Mouse (Mus musculus): ENCODE measurements around the gene Rprd1b.

- TF ChIP-seq CTCF (IDR thresholded peaks at IDR 0.05; ENCODE audit: control insufficient read depth, insufficient read depth, insufficient read length), result no peak
- no peak for TF ChIP-seq FOSL1 (IDR thresholded peaks at IDR 0.05; ENCODE audit: insufficient read depth, low read length, poor library complexity, severe bottlenecking)
- TF ChIP-seq USF1 (IDR thresholded peaks at IDR 0.05; ENCODE audit: low read depth), result no peak
- no peak for TF ChIP-seq MYOG (IDR thresholded peaks at IDR 0.05; ENCODE audit: control insufficient read depth, extremely low read depth, insufficient read length)
- no peak for TF ChIP-seq MYOD1 (IDR thresholded peaks at IDR 0.05; ENCODE audit: control insufficient read depth, insufficient read length, low read depth)
- TF ChIP-seq CEBPB (IDR thresholded peaks at IDR 0.05; ENCODE audit: low read depth), result no peak
Observed at GRCm38 (mm10) chr2:158144750-158145527, 116.6 kb downstream of the Rprd1b start.

Data from C2C12 (cell line).